Mouse (Mus musculus): ENCODE results near the gene Abhd11. TPM values are rescaled to one million over a fixed set of nuclear protein-coding genes. Genes with fewer than 3 reads are reported as not detected.

Gene Abhd11
- polyA plus RNA-seq, 1 experiment from 2014 or later: 74.5 TPM

- no peaks in the 10 kb centered on the region for H3K9me3 ChIP-seq (replicated peaks; ENCODE audit: control insufficient read depth, low read length)
- no peak overlapping the region for H3K9ac ChIP-seq (ENCODE audit: low read length)
- peaks cover 13% of the 10 kb centered on the region for H3K4me1 ChIP-seq (ENCODE audit: control insufficient read depth, insufficient read depth, low read length)
- no peak overlapping the region for H3K27ac ChIP-seq (ENCODE audit: low read length)
- ATAC-seq (replicated peaks; ENCODE audit: extremely low read depth, insufficient read depth, low FRiP score): no peak
- no peak overlapping the region for H3K4me2 ChIP-seq (ENCODE audit: low read depth, low read length)
- H3K36me3 ChIP-seq (ENCODE audit: control insufficient read depth, insufficient read depth): no peaks in the 10 kb centered on the region
- no peak overlapping the region for H3K4me3 ChIP-seq (ENCODE audit: low read length)
- WGBS: 93% methylated on average over 1 of the region's 1 CpGs
- H3K27me3 ChIP-seq (ENCODE audit: control insufficient read depth, insufficient read depth, low read length): peaks cover 42% of the 10 kb centered on the region
Observed at GRCm38 (mm10) chr5:134983111-134983510, 25.8 kb upstream of the Abhd11 start.

GRCm38 (mm10) chr5:134983771-134984170 is 25.2 kb upstream of the Abhd11 start:
- ATAC-seq (replicated peaks; ENCODE audit: extremely low read depth, insufficient read depth, low FRiP score): no peak
- Histone ChIP-seq H3K4me3 (ENCODE audit: low read length) (no peak overlapping the region), H3K4me1 (ENCODE audit: control insufficient read depth, insufficient read depth, low read length) (peaks cover 13% of the 10 kb centered on the region), H3K4me2 (ENCODE audit: low read depth, low read length) (no peak overlapping the region), H3K36me3 (ENCODE audit: control insufficient read depth, insufficient read depth) (no peaks in the 10 kb centered on the region), H3K27me3 (ENCODE audit: control insufficient read depth, insufficient read depth, low read length) (peaks cover 48% of the 10 kb centered on the region), H3K9ac (ENCODE audit: low read length) (no peak overlapping the region), H3K9me3 (replicated peaks; ENCODE audit: control insufficient read depth, low read length) (no peaks in the 10 kb centered on the region), H3K27ac (ENCODE audit: low read length) (no peak overlapping the region)
- 46% methylated on average over 3 of the region's 3 CpGs for WGBS

- Histone ChIP-seq H3K4me2 (ENCODE audit: low read depth, low read length) (peak within 1 kb of the TSS; percentile 56), H3K9me3 (replicated peaks; ENCODE audit: control insufficient read depth, low read length) (no peaks in the 10 kb centered on the region), H3K36me3 (ENCODE audit: control insufficient read depth, insufficient read depth) (no peaks in the 10 kb centered on the region), H3K27me3 (ENCODE audit: control insufficient read depth, insufficient read depth, low read length) (peaks cover 53% of the 10 kb centered on the region), H3K4me3 (ENCODE audit: low read length) (peak within 1 kb of the TSS; percentile 37), H3K4me1 (ENCODE audit: control insufficient read depth, insufficient read depth, low read length) (peaks cover 13% of the 10 kb centered on the region), H3K27ac (ENCODE audit: low read length) (no peak within 1 kb of the TSS), H3K9ac (ENCODE audit: low read length) (peak within 1 kb of the TSS; percentile 42)
- peak; percentile 33; the same call in 1 of the 2 replicates for ATAC-seq (replicated peaks; ENCODE audit: extremely low read depth, insufficient read depth, low FRiP score)
- 2% methylated on average over 25 of the region's 25 CpGs for WGBS
Observed at GRCm38 (mm10) chr5:134985633-134986297, 23.2 kb upstream of the Abhd11 start, which contains the start of gene Cldn3. Cldn3 (plus strand) TSS chr5:134986214.

- ATAC-seq (replicated peaks; ENCODE audit: extremely low read depth, insufficient read depth, low FRiP score): no peak
- H3K27ac ChIP-seq (ENCODE audit: low read length): no peak overlapping the region
- H3K27me3 ChIP-seq (ENCODE audit: control insufficient read depth, insufficient read depth, low read length): peaks cover 53% of the 10 kb centered on the region
- peak overlapping the region; percentile 37 for H3K4me3 ChIP-seq (ENCODE audit: low read length)
- 5% methylated on average over 79 of the region's 79 CpGs for WGBS
- peak overlapping the region; percentile 42 for H3K9ac ChIP-seq (ENCODE audit: low read length)
- H3K4me1 ChIP-seq (ENCODE audit: control insufficient read depth, insufficient read depth, low read length): peaks cover 13% of the 10 kb centered on the region
- peak overlapping the region; percentile 56 for H3K4me2 ChIP-seq (ENCODE audit: low read depth, low read length)
- no peaks in the 10 kb centered on the region for H3K36me3 ChIP-seq (ENCODE audit: control insufficient read depth, insufficient read depth)
- no peaks in the 10 kb centered on the region for H3K9me3 ChIP-seq (replicated peaks; ENCODE audit: control insufficient read depth, low read length)
Observed at GRCm38 (mm10) chr5:134986298-134987268, 22.4 kb upstream of the Abhd11 start.

GRCm38 (mm10) chr5:134989166-134989565 is 19.8 kb upstream of the Abhd11 start:
- no peak overlapping the region for H3K4me2 ChIP-seq (ENCODE audit: low read depth, low read length)
- H3K9ac ChIP-seq (ENCODE audit: low read length): no peak overlapping the region
- H3K36me3 ChIP-seq (ENCODE audit: control insufficient read depth, insufficient read depth): no peaks in the 10 kb centered on the region
- H3K27me3 ChIP-seq (ENCODE audit: control insufficient read depth, insufficient read depth, low read length): peaks cover 50% of the 10 kb centered on the region
- 57% methylated on average over 11 of the region's 11 CpGs for WGBS
- H3K4me3 ChIP-seq (ENCODE audit: low read length): no peak overlapping the region
- no peak overlapping the region for H3K27ac ChIP-seq (ENCODE audit: low read length)
- peaks cover 13% of the 10 kb centered on the region for H3K4me1 ChIP-seq (ENCODE audit: control insufficient read depth, insufficient read depth, low read length)
- no peaks in the 10 kb centered on the region for H3K9me3 ChIP-seq (replicated peaks; ENCODE audit: control insufficient read depth, low read length)
- ATAC-seq (replicated peaks; ENCODE audit: extremely low read depth, insufficient read depth, low FRiP score): no peak

GRCm38 (mm10) chr5:134989741-134990140 is 19.2 kb upstream of the Abhd11 start:
- Histone ChIP-seq H3K4me2 (ENCODE audit: low read depth, low read length) (no peak overlapping the region), H3K4me3 (ENCODE audit: low read length) (no peak overlapping the region), H3K9ac (ENCODE audit: low read length) (no peak overlapping the region), H3K27me3 (ENCODE audit: control insufficient read depth, insufficient read depth, low read length) (peaks cover 45% of the 10 kb centered on the region), H3K36me3 (ENCODE audit: control insufficient read depth, insufficient read depth) (no peaks in the 10 kb centered on the region), H3K27ac (ENCODE audit: low read length) (no peak overlapping the region), H3K4me1 (ENCODE audit: control insufficient read depth, insufficient read depth, low read length) (peaks cover 13% of the 10 kb centered on the region), H3K9me3 (replicated peaks; ENCODE audit: control insufficient read depth, low read length) (no peaks in the 10 kb centered on the region)
- ATAC-seq (replicated peaks; ENCODE audit: extremely low read depth, insufficient read depth, low FRiP score): no peak
- WGBS: 32% methylated on average over 6 of the region's 6 CpGs

- Histone ChIP-seq H3K36me3 (ENCODE audit: control insufficient read depth, insufficient read depth) (no peaks in the 10 kb centered on the region), H3K4me1 (ENCODE audit: control insufficient read depth, insufficient read depth, low read length) (no peaks in the 10 kb centered on the region), H3K4me3 (ENCODE audit: low read length) (no peak overlapping the region), H3K9ac (ENCODE audit: low read length) (no peak overlapping the region), H3K27ac (ENCODE audit: low read length) (no peak overlapping the region), H3K9me3 (replicated peaks; ENCODE audit: control insufficient read depth, low read length) (no peaks in the 10 kb centered on the region), H3K4me2 (ENCODE audit: low read depth, low read length) (no peak overlapping the region), H3K27me3 (ENCODE audit: control insufficient read depth, insufficient read depth, low read length) (peaks cover 17% of the 10 kb centered on the region)
- 75% methylated on average over 5 of the region's 5 CpGs for WGBS
- ATAC-seq (replicated peaks; ENCODE audit: extremely low read depth, insufficient read depth, low FRiP score): no peak
Observed at GRCm38 (mm10) chr5:134992566-134992965, 16.4 kb upstream of the Abhd11 start.

- Histone ChIP-seq H3K9me3 (replicated peaks; ENCODE audit: control insufficient read depth, low read length) (no peaks in the 10 kb centered on the region), H3K27ac (ENCODE audit: low read length) (no peak overlapping the region), H3K4me1 (ENCODE audit: control insufficient read depth, insufficient read depth, low read length) (no peaks in the 10 kb centered on the region; the same call in 1 of the 2 replicates), H3K9ac (ENCODE audit: low read length) (no peak overlapping the region), H3K4me2 (ENCODE audit: low read depth, low read length) (no peak overlapping the region), H3K36me3 (ENCODE audit: control insufficient read depth, insufficient read depth) (no peaks in the 10 kb centered on the region), H3K4me3 (ENCODE audit: low read length) (no peak overlapping the region), H3K27me3 (ENCODE audit: control insufficient read depth, insufficient read depth, low read length) (no peaks in the 10 kb centered on the region)
- 62% methylated on average over 6 of the region's 6 CpGs for WGBS
- no peak for ATAC-seq (replicated peaks; ENCODE audit: extremely low read depth, insufficient read depth, low FRiP score)
Observed at GRCm38 (mm10) chr5:134998359-134998758, 10.6 kb upstream of the Abhd11 start.

- Histone ChIP-seq H3K27ac (ENCODE audit: low read length) (no peak overlapping the region), H3K27me3 (ENCODE audit: control insufficient read depth, insufficient read depth, low read length) (no peaks in the 10 kb centered on the region), H3K4me2 (ENCODE audit: low read depth, low read length) (no peak overlapping the region), H3K4me3 (ENCODE audit: low read length) (no peak overlapping the region), H3K36me3 (ENCODE audit: control insufficient read depth, insufficient read depth) (no peaks in the 10 kb centered on the region), H3K4me1 (ENCODE audit: control insufficient read depth, insufficient read depth, low read length) (no peaks in the 10 kb centered on the region; the same call in 1 of the 2 replicates), H3K9me3 (replicated peaks; ENCODE audit: control insufficient read depth, low read length) (no peaks in the 10 kb centered on the region), H3K9ac (ENCODE audit: low read length) (no peak overlapping the region)
- WGBS: 93% methylated on average over 4 of the region's 4 CpGs
- ATAC-seq (replicated peaks; ENCODE audit: extremely low read depth, insufficient read depth, low FRiP score): no peak
Observed at GRCm38 (mm10) chr5:134999797-135000196, 9.2 kb upstream of the Abhd11 start.
